Mouse (Mus musculus): ENCODE measurements around the gene Rbm4. TPM values are rescaled to one million over a fixed set of nuclear protein-coding genes. Genes with fewer than 3 reads are reported as not detected.

Gene Rbm4
- total and polyA plus RNA-seq, 2 experiments: 25.7 to 58.4 TPM

DNA sequence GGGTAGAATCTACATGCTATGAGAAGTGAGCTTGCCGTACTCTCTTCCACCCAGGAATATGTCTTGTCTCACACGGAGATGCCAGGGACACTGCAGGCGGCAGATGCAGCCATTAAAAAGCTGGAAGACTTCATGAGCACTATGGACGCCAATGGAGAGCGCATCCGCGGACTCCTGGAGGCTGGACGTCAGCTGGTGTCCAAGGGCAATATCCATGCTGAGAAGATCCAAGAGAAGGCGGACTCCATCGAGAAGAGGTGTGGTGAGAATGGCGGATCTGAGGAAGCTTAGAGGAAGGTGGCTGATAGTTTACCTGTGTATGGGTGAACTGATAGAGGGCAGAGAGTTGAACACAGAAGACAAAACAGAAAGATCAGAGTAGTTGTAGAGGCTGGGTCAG lies 54.6 kb downstream of the Rbm4 start:
- 96% methylated on average over 11 of the region's 11 CpGs for WGBS
- Histone ChIP-seq H3K27ac (replicated peaks; ENCODE audit: insufficient read depth, low read depth, low read length) (no peak overlapping the region), H3K4me1 (ENCODE audit: control insufficient read depth, insufficient read depth, low read length) (no peaks in the 10 kb centered on the region), H3K36me3 (ENCODE audit: control insufficient read depth, insufficient read depth, low read length) (peaks cover 42% of the 10 kb centered on the region), H3K79me2 (ENCODE audit: control insufficient read depth, insufficient read depth, low read length) (no peaks in the 10 kb centered on the region), H3K9ac (ENCODE audit: low read depth, low read length) (no peak overlapping the region), H3K4me3 (ENCODE audit: insufficient read depth, low read depth, low read length) (no peak overlapping the region), H3K27me3 (ENCODE audit: control insufficient read depth, insufficient read depth, low read length) (no peaks in the 10 kb centered on the region)
- no peak for TF ChIP-seq POLR2A (IDR thresholded peaks at IDR 0.05; ENCODE audit: extremely low read depth, insufficient read depth, low read length)
- no peak for TF ChIP-seq CTCF (IDR thresholded peaks at IDR 0.05; ENCODE audit: low read depth, low read length)
- DNase-seq (ENCODE audit: extremely low read depth, low read depth, low spot score): no peak

DNA sequence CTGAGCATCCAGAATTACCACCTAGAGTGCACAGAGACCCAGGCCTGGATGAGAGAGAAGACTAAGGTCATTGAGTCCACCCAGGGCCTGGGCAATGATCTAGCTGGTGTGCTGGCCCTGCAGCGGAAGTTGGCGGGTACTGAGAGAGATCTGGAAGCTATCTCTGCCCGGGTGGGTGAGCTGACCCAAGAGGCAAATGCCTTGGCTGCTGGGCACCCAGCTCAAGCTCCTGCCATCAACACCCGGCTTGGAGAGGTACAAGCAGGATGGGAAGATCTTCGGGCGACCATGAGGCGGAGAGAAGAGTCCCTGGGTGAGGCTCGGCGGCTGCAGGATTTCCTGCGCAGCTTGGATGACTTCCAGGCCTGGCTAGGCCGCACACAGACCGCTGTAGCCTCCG lies 55.8 kb downstream of the Rbm4 start:
- WGBS: 85% methylated on average over 13 of the region's 13 CpGs
- DNase-seq (ENCODE audit: extremely low read depth, low read depth, low spot score): no peak
- Histone ChIP-seq H3K27me3 (ENCODE audit: control insufficient read depth, insufficient read depth, low read length) (no peaks in the 10 kb centered on the region), H3K4me1 (ENCODE audit: control insufficient read depth, insufficient read depth, low read length) (no peaks in the 10 kb centered on the region), H3K9ac (ENCODE audit: low read depth, low read length) (no peak overlapping the region), H3K79me2 (ENCODE audit: control insufficient read depth, insufficient read depth, low read length) (no peaks in the 10 kb centered on the region), H3K36me3 (ENCODE audit: control insufficient read depth, insufficient read depth, low read length) (peaks cover 34% of the 10 kb centered on the region), H3K27ac (replicated peaks; ENCODE audit: insufficient read depth, low read depth, low read length) (no peak overlapping the region), H3K4me3 (ENCODE audit: insufficient read depth, low read depth, low read length) (no peak overlapping the region)
- TF ChIP-seq CTCF (IDR thresholded peaks at IDR 0.05; ENCODE audit: low read depth, low read length): no peak
- no peak for TF ChIP-seq POLR2A (IDR thresholded peaks at IDR 0.05; ENCODE audit: extremely low read depth, insufficient read depth, low read length)

Other genes with a start within 250 kb of the Rbm4 start
- 0.13 and 0.18 TPM in 2 replicates for gene Lrfn4, start 178.2 kb downstream of the Rbm4 start, total RNA-seq (2014; rRNA removed)
- gene Lrfn4, start 178.2 kb downstream of the Rbm4 start, polyA plus RNA-seq (2012; rRNA removed): 0.27 and 0.35 TPM in 2 replicates
- gene Rce1, start 168.3 kb downstream of the Rbm4 start, total RNA-seq (2014; rRNA removed): 14.8 and 15.7 TPM in 2 replicates
- 31.0 and 44.9 TPM in 2 replicates for gene Rce1, start 168.3 kb downstream of the Rbm4 start, polyA plus RNA-seq (2012; rRNA removed)
- 0.09 and 0.40 TPM in 2 replicates for gene Gm960, start 95.2 kb downstream of the Rbm4 start, total RNA-seq (2014; rRNA removed)
- 0.34 and 0.61 TPM in 2 replicates for gene Gm960, start 95.2 kb downstream of the Rbm4 start, polyA plus RNA-seq (2012; rRNA removed)
- 36.7 and 41.3 TPM in 2 replicates for gene Sptbn2, start 82.7 kb downstream of the Rbm4 start, total RNA-seq (2014; rRNA removed)
- 11.7 and 12.9 TPM in 2 replicates for gene Sptbn2, start 82.7 kb downstream of the Rbm4 start, polyA plus RNA-seq (2012; rRNA removed)
- 19.9 and 20.3 TPM in 2 replicates for gene Rbm4b, start 37.4 kb downstream of the Rbm4 start, total RNA-seq (2014; rRNA removed)
- gene Rbm4b, start 37.4 kb downstream of the Rbm4 start, polyA plus RNA-seq (2012; rRNA removed): 6.8 and 7.9 TPM in 2 replicates
- gene Gm21992, start 17.7 kb upstream of the Rbm4 start, total RNA-seq (2014; rRNA removed): 4.8 and 9.9 TPM in 2 replicates
- gene Gm21992, start 17.7 kb upstream of the Rbm4 start, polyA plus RNA-seq (2012; rRNA removed): 22.3 and 23.6 TPM in 2 replicates
- 9.0 and 12.6 TPM in 2 replicates for gene Rbm14, start 17.7 kb upstream of the Rbm4 start, total RNA-seq (2014; rRNA removed)
- gene Rbm14, start 17.7 kb upstream of the Rbm4 start, polyA plus RNA-seq (2012; rRNA removed): 18.4 and 26.1 TPM in 2 replicates
- gene Ccs, start 45.4 kb upstream of the Rbm4 start, total RNA-seq (2014; rRNA removed): 146 and 174 TPM in 2 replicates
- 245 and 254 TPM in 2 replicates for gene Ccs, start 45.4 kb upstream of the Rbm4 start, polyA plus RNA-seq (2012; rRNA removed)
- not detected in 2 replicates for gene Ccdc87, start 45.5 kb upstream of the Rbm4 start, total RNA-seq (2014; rRNA removed)
- gene Ccdc87, start 45.5 kb upstream of the Rbm4 start, polyA plus RNA-seq (2012; rRNA removed): not detected in 2 replicates
- 44.1 and 55.0 TPM in 2 replicates for gene Ctsf, start 61.2 kb upstream of the Rbm4 start, total RNA-seq (2014; rRNA removed)
- 69.4 and 88.9 TPM in 2 replicates for gene Ctsf, start 61.2 kb upstream of the Rbm4 start, polyA plus RNA-seq (2012; rRNA removed)
- gene Actn3, start 84.0 kb upstream of the Rbm4 start, total RNA-seq (2014; rRNA removed): 1.1 TPM in 1 of 2 replicates, not detected in the other
- gene Actn3, start 84.0 kb upstream of the Rbm4 start, polyA plus RNA-seq (2012; rRNA removed): 0.11 TPM in 1 of 2 replicates, not detected in the other
- 2.5 and 3.4 TPM in 2 replicates for gene Zdhhc24, start 84.8 kb upstream of the Rbm4 start, total RNA-seq (2014; rRNA removed)
- 4.8 and 7.7 TPM in 2 replicates for gene Zdhhc24, start 84.8 kb upstream of the Rbm4 start, polyA plus RNA-seq (2012; rRNA removed)
- 0.65 and 0.87 TPM in 2 replicates for gene Bbs1, start 112.7 kb upstream of the Rbm4 start, total RNA-seq (2014; rRNA removed)
- gene Bbs1, start 112.7 kb upstream of the Rbm4 start, polyA plus RNA-seq (2012; rRNA removed): 0.73 and 0.95 TPM in 2 replicates
- 52.1 and 69.7 TPM in 2 replicates for gene Dpp3, start 134.4 kb upstream of the Rbm4 start, total RNA-seq (2014; rRNA removed)
- gene Dpp3, start 134.4 kb upstream of the Rbm4 start, polyA plus RNA-seq (2012; rRNA removed): 121 and 122 TPM in 2 replicates
- gene Peli3, start 149.2 kb upstream of the Rbm4 start, total RNA-seq (2014; rRNA removed): 1.0 and 3.4 TPM in 2 replicates
- gene Peli3, start 149.2 kb upstream of the Rbm4 start, polyA plus RNA-seq (2012; rRNA removed): 1.4 and 2.6 TPM in 2 replicates
- 40.0 and 46.4 TPM in 2 replicates for gene Mrpl11, start 168.2 kb upstream of the Rbm4 start, total RNA-seq (2014; rRNA removed)
- gene Mrpl11, start 168.2 kb upstream of the Rbm4 start, polyA plus RNA-seq (2012; rRNA removed): 27.6 and 30.7 TPM in 2 replicates
- gene Npas4, start 196.4 kb upstream of the Rbm4 start, total RNA-seq (2014; rRNA removed): not detected in 2 replicates
- gene Npas4, start 196.4 kb upstream of the Rbm4 start, polyA plus RNA-seq (2012; rRNA removed): not detected in 2 replicates
- 0.28 and 0.34 TPM in 2 replicates for gene Slc29a2, start 230.0 kb upstream of the Rbm4 start, total RNA-seq (2014; rRNA removed)
- gene Slc29a2, start 230.0 kb upstream of the Rbm4 start, polyA plus RNA-seq (2012; rRNA removed): 1.7 and 2.3 TPM in 2 replicates
- 11.8 and 13.2 TPM in 2 replicates for gene B4gat1, start 244.9 kb upstream of the Rbm4 start, total RNA-seq (2014; rRNA removed)
- 20.1 and 20.4 TPM in 2 replicates for gene B4gat1, start 244.9 kb upstream of the Rbm4 start, polyA plus RNA-seq (2012; rRNA removed)
- gene AC124502.3, start 245.0 kb upstream of the Rbm4 start, total RNA-seq (2014; rRNA removed): 2.1 and 3.7 TPM in 2 replicates
- 0.07 and 0.09 TPM in 2 replicates for gene AC124502.3, start 245.0 kb upstream of the Rbm4 start, polyA plus RNA-seq (2012; rRNA removed)
- 13.2 and 13.8 TPM in 2 replicates for gene Brms1, start 247.5 kb upstream of the Rbm4 start, total RNA-seq (2014; rRNA removed)
- gene Brms1, start 247.5 kb upstream of the Rbm4 start, polyA plus RNA-seq (2012; rRNA removed): 22.6 TPM in 2 replicates